Mouse (Mus musculus) heart, adult 2 months (tissue): Measurements from ENCODE around the gene Entpd7. TPM values are rescaled to one million over a fixed set of nuclear protein-coding genes. Genes with fewer than 3 reads are reported as not detected.
A peak's percentile ranks its signal among the peaks of the same experiment; 100 is the strongest.

Experiments
- DNase-seq, 2 experiments: peaks; one replicate each; pipeline ENCODE4 v3.0.0; 2021
- H3K27ac ChIP-seq: fragments of 200-600 bp; 2 replicates; pipeline ENCODE4 v1.8.1; 2022
- H3K27me3 ChIP-seq: fragments of 200-500 bp; 2 replicates; pipeline ENCODE4 v1.6.1; 2012; ENCODE audit warnings: mild to moderate bottlenecking, low read length, inconsistent platforms, mixed read lengths; ENCODE audit not compliant: control insufficient read depth, insufficient read depth
- H3K36me3 ChIP-seq: fragments of 200-500 bp; 2 replicates; pipeline ENCODE4 v1.6.1; 2012; ENCODE audit warnings: low read length, inconsistent platforms; ENCODE audit not compliant: control insufficient read depth, insufficient read depth
- H3K4me1 ChIP-seq: fragments of 200-500 bp; 2 replicates; pipeline ENCODE4 v1.6.1; 2011; ENCODE audit warnings: low read length; ENCODE audit not compliant: control insufficient read depth, insufficient read depth
- H3K4me3 ChIP-seq: fragments of 200-600 bp; 2 replicates; pipeline ENCODE4 v1.8.1; 2022
- H3K79me2 ChIP-seq: fragments of 200-500 bp; replicated peaks from 2 replicates; pipeline ENCODE4 v1.6.1; 2012; ENCODE audit warnings: mild to moderate bottlenecking, inconsistent platforms, low read length, moderate library complexity, mixed read lengths; ENCODE audit not compliant: control insufficient read depth, insufficient read depth
- H3K9ac ChIP-seq: fragments of 200-500 bp; 2 replicates; pipeline ENCODE4 v1.6.1; 2012; ENCODE audit warnings: low read depth, mild to moderate bottlenecking, control low read depth, inconsistent platforms, low read length, mixed read lengths
- CTCF ChIP-seq: fragments of 200-600 bp; IDR thresholded peaks from 2 replicates; pipeline ENCODE4 v1.8.1; 2022; ENCODE audit warnings: antibody characterized with exemption, mild to moderate bottlenecking, moderate library complexity
- EP300 ChIP-seq: fragments of 200-500 bp; IDR thresholded peaks from 2 replicates; pipeline ENCODE4 v1.6.1; 2011; ENCODE audit warnings: low read depth, low read length, control low read depth; ENCODE audit not compliant: insufficient read depth
- POLR2A ChIP-seq: fragments of 200-500 bp; IDR thresholded peaks from 2 replicates; pipeline ENCODE4 v1.6.1; 2011; ENCODE audit warnings: mild to moderate bottlenecking, low read depth, low read length, control low read depth; ENCODE audit not compliant: insufficient read depth
- WGBS: fragments of 180-500 bp; shearing (Covaris S2); methylation state at CpG from one replicate; pipeline ENCODE4 v1.1.7; 2018; 5-methylcytosine and 5-hydroxymethylcytosine counted together
- intact Hi-C: fragments of 180-260 bp; cut with DNase I; formaldehyde crosslinking; loops from one replicate; pipeline ENCODE4 v1.15.1; 2025
- polyA plus RNA-seq: library from polyadenylated mRNA; depleted of rRNA; stranded (reverse); fragments of >200 nt; gene quantifications from 2 replicates; pipeline ENCODE4 v1.2.3, GENCODE M21; 2012
- total RNA-seq, 2 experiments: library from RNA; stranded (reverse); gene quantifications; 2 replicates each; pipeline ENCODE4 v1.2.3; 2021

Entpd7 gene
- total and polyA plus RNA-seq, 3 experiments = 1.8 to 2.9 (median 2.6) TPM

- H3K4me3 ChIP-seq = no peak overlapping the region
- no peak for TF ChIP-seq CTCF
- 68% methylated on average over 8 of the region's 8 CpGs for WGBS
- H3K9ac ChIP-seq = no peak overlapping the region
- H3K27ac ChIP-seq = no peak overlapping the region
- DNase-seq = peak in 1 of 2 experiments; percentile 53
- intact Hi-C loops = no loop called here
- peaks cover 6% of the 10 kb centered on the region for H3K79me2 ChIP-seq
- peaks cover 6% of the 10 kb centered on the region for H3K4me1 ChIP-seq
- no peaks in the 10 kb centered on the region; the same call in 1 of the 2 replicates for H3K36me3 ChIP-seq
- no peaks in the 10 kb centered on the region for H3K27me3 ChIP-seq
Measured at GRCm38 (mm10) chr19:43669136-43669759, 20.2 kb upstream of the Entpd7 start.

DNA sequence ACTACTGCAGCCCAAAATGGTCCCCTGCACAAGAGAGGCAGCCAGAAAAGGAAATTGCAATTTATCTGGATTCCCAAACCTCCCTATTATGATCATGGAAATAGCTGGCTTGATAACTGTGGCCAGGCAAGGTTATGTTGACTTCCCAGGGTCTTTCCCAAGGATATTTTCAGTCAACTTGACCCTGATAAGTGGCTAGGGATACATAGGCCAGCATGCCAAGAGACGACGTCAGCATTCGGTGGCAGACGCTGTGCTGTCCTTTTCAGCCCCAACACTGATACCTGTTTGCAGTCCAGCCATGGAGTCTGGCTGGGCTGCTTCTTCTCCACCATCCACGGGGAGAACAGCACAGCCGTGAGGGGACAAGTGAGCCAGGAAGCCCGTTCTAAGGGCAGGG is 18.4 kb upstream of the Entpd7 start:
- 26% methylated on average over 7 of the region's 7 CpGs for WGBS
- H3K9ac ChIP-seq = no peak overlapping the region
- H3K4me1 ChIP-seq = peaks cover 6% of the 10 kb centered on the region
- TF ChIP-seq POLR2A = no peak
- H3K27ac ChIP-seq = no peak overlapping the region
- intact Hi-C loops = loop anchor here (5.0 kb wide), 1 partner anchor 81 kb away; the partner anchor contains the start of genes Cox15 and Cutc
- H3K4me3 ChIP-seq = no peak overlapping the region
- no peaks in the 10 kb centered on the region for H3K27me3 ChIP-seq
- H3K36me3 ChIP-seq = no peaks in the 10 kb centered on the region; the same call in 1 of the 2 replicates
- no peak for DNase-seq
- H3K79me2 ChIP-seq = peaks cover 6% of the 10 kb centered on the region

- Histone ChIP-seq H3K27me3 (no peaks in the 10 kb centered on the region), H3K4me1 (peaks cover 6% of the 10 kb centered on the region), H3K4me3 (peak overlapping the region; percentile 87), H3K79me2 (peaks cover 6% of the 10 kb centered on the region), H3K27ac (peak overlapping the region; percentile 83), H3K9ac (peak overlapping the region; percentile 94), H3K36me3 (no peaks in the 10 kb centered on the region; the same call in 1 of the 2 replicates)
- 2% methylated on average over 21 of the region's 21 CpGs for WGBS
- intact Hi-C loops = loop anchor here (5.0 kb wide), 1 partner anchor 79 kb away; the partner anchor contains the start of genes Cox15 and Cutc
- TF ChIP-seq CTCF = no peak
- no peak for TF ChIP-seq POLR2A
- TF ChIP-seq EP300 = no peak
- DNase-seq = no peak
Measured at GRCm38 (mm10) chr19:43673513-43674315, 15.8 kb upstream of the Entpd7 start.

DNA sequence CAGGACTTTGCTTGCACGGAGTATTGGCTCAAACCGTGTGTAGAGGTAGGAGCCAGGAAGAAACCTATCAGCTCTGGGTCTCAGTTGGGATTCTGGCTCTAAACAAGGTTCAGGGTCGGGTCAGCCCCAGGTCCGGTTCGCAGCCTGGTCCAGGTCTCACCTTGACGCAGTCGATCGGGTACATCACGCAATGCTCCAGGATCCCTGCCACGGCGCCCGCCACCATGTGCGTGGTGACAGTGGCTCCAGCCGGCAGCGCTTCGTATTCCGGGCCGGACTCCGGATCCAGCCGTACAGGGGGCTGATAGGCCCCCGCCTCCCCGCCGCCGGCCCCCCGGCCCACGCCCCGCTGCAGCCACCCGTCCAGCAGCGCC is 15.2 kb upstream of the Entpd7 start:
- TF ChIP-seq POLR2A = no peak
- no peak for TF ChIP-seq EP300
- TF ChIP-seq CTCF = no peak
- H3K27ac ChIP-seq = peak overlapping the region; percentile 83
- H3K4me1 ChIP-seq = peaks cover 6% of the 10 kb centered on the region
- H3K9ac ChIP-seq = peak overlapping the region; percentile 94
- intact Hi-C loops = loop anchor here (5.0 kb wide), 1 partner anchor 78 kb away; the partner anchor contains the start of genes Cox15 and Cutc
- H3K36me3 ChIP-seq = no peaks in the 10 kb centered on the region; the same call in 1 of the 2 replicates
- peaks cover 6% of the 10 kb centered on the region for H3K79me2 ChIP-seq
- under 1% methylated on average over 28 of the region's 29 CpGs for WGBS
- H3K4me3 ChIP-seq = peak overlapping the region; percentile 87
- DNase-seq = no peak
- H3K27me3 ChIP-seq = no peaks in the 10 kb centered on the region

GRCm38 (mm10) chr19:43674730-43675524 is 14.5 kb upstream of the Entpd7 start, which contains the start of gene Slc25a28:
Gene Slc25a28, minus strand, starts transcription at chr19:43674881.
- H3K9ac ChIP-seq = peak within 1 kb of the TSS; percentile 94
- H3K4me3 ChIP-seq = peak within 1 kb of the TSS; percentile 99
- whole genome bisulfite sequencing = under 1% methylated on average over 78 of the region's 79 CpGs
- TF ChIP-seq CTCF (peak; percentile 91), POLR2A (peak; percentile 77), EP300 (0 out of 2 replicates have a peak, but pooled peaks have one; percentile 6)
- intact Hi-C loops = loop anchor here (1.0 to 5.0 kb wide), 2 partner anchors 13 to 77 kb away; partner anchors contain the start of genes Cox15 and Cutc
- no peaks in the 10 kb centered on the region; the same call in 1 of the 2 replicates for H3K36me3 ChIP-seq
- peaks cover 5% of the 10 kb centered on the region for H3K79me2 ChIP-seq
- H3K27ac ChIP-seq = peak within 1 kb of the TSS; percentile 97
- no peaks in the 10 kb centered on the region for H3K27me3 ChIP-seq
- DNase-seq = peak; percentile 96 to 99
- peaks cover 6% of the 10 kb centered on the region for H3K4me1 ChIP-seq
